In the genomic region with DNA sequence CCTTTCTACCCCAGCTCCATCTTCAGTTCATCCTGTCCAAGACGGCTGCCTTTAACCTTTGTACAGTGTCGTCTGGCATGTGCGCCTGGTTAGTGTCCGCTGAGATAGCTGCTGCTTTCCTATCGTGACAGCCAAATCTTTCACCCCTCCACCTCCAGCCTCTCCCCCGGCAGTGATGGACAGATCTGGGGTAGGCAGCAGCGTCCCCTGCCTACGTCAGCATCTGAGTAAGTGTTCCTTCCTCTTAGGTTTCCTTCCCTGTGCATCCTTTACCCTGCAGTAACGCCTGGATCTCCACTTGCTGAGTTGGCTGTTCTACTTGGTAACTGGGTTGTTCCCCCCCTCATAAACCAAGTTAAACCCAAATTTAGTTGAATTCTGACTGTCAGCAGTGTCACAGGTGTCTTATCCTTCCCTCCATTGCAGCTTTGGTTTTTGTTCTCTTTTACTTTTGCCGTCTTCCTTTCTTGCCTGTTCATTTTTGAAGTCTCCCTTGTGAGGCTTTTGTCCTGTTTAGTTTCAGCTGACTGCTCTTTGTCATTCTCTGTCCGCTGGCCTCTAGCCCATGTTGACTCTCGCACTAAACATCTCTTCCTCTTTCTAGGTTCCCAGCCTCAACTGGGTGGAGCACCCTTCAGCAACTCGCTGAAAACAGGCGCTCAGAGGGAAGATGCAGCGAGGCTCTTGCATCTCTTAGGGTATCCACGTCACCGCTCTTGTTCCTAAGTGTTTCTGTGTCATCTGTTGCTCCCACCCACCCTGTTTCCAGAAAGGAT, we compare ENCODE assay signal across 8 mouse cellular contexts.
DNase-seq lines count a peak whose midpoint lies in the region; ATAC-seq and TF ChIP-seq lines count a peak whose summit lies in the region.

No protein-coding gene starts in this region.

- H3K9me3 ChIP-seq in kidney, embryonic 16.5 days (ENCODE audit: low read length), result no peaks in the 10 kb centered on the region
- H3K9me3 ChIP-seq in heart, embryonic 12.5 days (replicated peaks), result no peaks in the 10 kb centered on the region

- TF ChIP-seq POLR2A in bone marrow, adult 2 months (IDR thresholded peaks at IDR 0.05; ENCODE audit: borderline replicate concordance, control insufficient read depth, low read depth, low read length), result no peak
- TF ChIP-seq POLR2A in liver, adult 2 months (IDR thresholded peaks at IDR 0.05; ENCODE audit: extremely low read depth, insufficient read depth, low read length), result no peak
- TF ChIP-seq POLR2A in small intestine, adult 2 months (IDR thresholded peaks at IDR 0.05; ENCODE audit: low read depth, low read length), result no peak

- DNase-seq in kidney, adult 18-20 months, result peak; percentile 48
- peak; percentile 45 for DNase-seq in liver, adult 2 months (ENCODE audit: extremely low read depth, low read depth, low spot score)
- no peak for DNase-seq in c-Kit-positive CD71-positive TER-119-positive erythroid progenitor cells, embryonic 14.5 days (ENCODE audit: low spot score)
- DNase-seq in layer of hippocampus, adult 18-20 months (ENCODE audit: low spot score in 2 of 2), result no peak

- no peaks in the 10 kb centered on the region for H3K4me1 ChIP-seq in kidney, embryonic 16.5 days (ENCODE audit: insufficient read depth, low read length)
- peaks cover 9% of the 10 kb centered on the region for H3K4me1 ChIP-seq in bone marrow, adult 2 months (ENCODE audit: control insufficient read depth, insufficient read depth, low read length)
- H3K4me1 ChIP-seq in heart, embryonic 12.5 days (replicated peaks), result peaks cover 18% of the 10 kb centered on the region
- no peaks in the 10 kb centered on the region for H3K4me1 ChIP-seq in liver, adult 2 months (ENCODE audit: control insufficient read depth, insufficient read depth, low read length)
- peaks cover 9% of the 10 kb centered on the region; the same call in 1 of the 2 replicates for H3K4me1 ChIP-seq in small intestine, adult 2 months (ENCODE audit: control insufficient read depth, insufficient read depth, insufficient read length, low read length)

- H3K79me2 ChIP-seq in liver, adult 2 months (ENCODE audit: control insufficient read depth, insufficient read depth, low read length), result no peaks in the 10 kb centered on the region

- no peak overlapping the region for H3K4me2 ChIP-seq in kidney, embryonic 16.5 days (replicated peaks; ENCODE audit: low read depth, low read length)
- peak overlapping the region; percentile 56 for H3K4me2 ChIP-seq in heart, embryonic 12.5 days

- no peaks in the 10 kb centered on the region for H3K36me3 ChIP-seq in kidney, embryonic 16.5 days (ENCODE audit: insufficient read depth, low read length)
- H3K36me3 ChIP-seq in heart, embryonic 12.5 days, result no peaks in the 10 kb centered on the region
- no peaks in the 10 kb centered on the region for H3K36me3 ChIP-seq in liver, adult 2 months (ENCODE audit: control insufficient read depth, insufficient read depth, low read length)
- H3K36me3 ChIP-seq in small intestine, adult 2 months (ENCODE audit: control insufficient read depth, insufficient read depth, low read length), result no peaks in the 10 kb centered on the region

- no peak overlapping the region for H3K4me3 ChIP-seq in kidney, embryonic 16.5 days (ENCODE audit: low read length)
- H3K4me3 ChIP-seq in bone marrow, adult 2 months (replicated peaks; ENCODE audit: control insufficient read depth, low read depth, low read length), result peak overlapping the region; percentile 44
- H3K4me3 ChIP-seq in heart, embryonic 12.5 days, result peak overlapping the region; percentile 18
- no peak overlapping the region for H3K4me3 ChIP-seq in liver, adult 2 months (ENCODE audit: insufficient read depth, low read depth, low read length)
- 0 out of 2 replicates have a peak overlapping the region, but pooled peaks have one; percentile 4 for H3K4me3 ChIP-seq in small intestine, adult 2 months (ENCODE audit: low read depth, low read length)

- no peaks in the 10 kb centered on the region for H3K27me3 ChIP-seq in kidney, embryonic 16.5 days (ENCODE audit: insufficient read depth, low read length)
- no peaks in the 10 kb centered on the region for H3K27me3 ChIP-seq in heart, embryonic 12.5 days (replicated peaks)
- H3K27me3 ChIP-seq in liver, adult 2 months (ENCODE audit: control insufficient read depth, insufficient read depth, low read length), result no peaks in the 10 kb centered on the region
- no peaks in the 10 kb centered on the region for H3K27me3 ChIP-seq in small intestine, adult 2 months (ENCODE audit: control insufficient read depth, insufficient read depth, low read length)

- ATAC-seq in kidney, embryonic 16.5 days (ENCODE audit: low FRiP score, low TSS enrichment), result no peak
- ATAC-seq in heart, embryonic 12.5 days (ENCODE audit: insufficient number of reproducible peaks, low FRiP score), result peak; percentile 80

- H3K9ac ChIP-seq in kidney, embryonic 16.5 days (replicated peaks; ENCODE audit: low read length), result no peak overlapping the region
- peak overlapping the region; percentile 27 for H3K9ac ChIP-seq in heart, embryonic 12.5 days
- H3K9ac ChIP-seq in liver, adult 2 months (ENCODE audit: low read depth, low read length), result no peak overlapping the region

- 41% methylated on average over 17 of the region's 17 CpGs for WGBS in kidney, embryonic 16.5 days
- WGBS in bone marrow, adult 2 months, result 7% methylated on average over 17 of the region's 17 CpGs
- WGBS in heart, embryonic 12.5 days, result 21% methylated on average over 17 of the region's 17 CpGs
- WGBS in liver, adult 2 months, result 47% methylated on average over 17 of the region's 17 CpGs
- 33% methylated on average over 17 of the region's 17 CpGs for WGBS in small intestine, adult 2 months

- H3K27ac ChIP-seq in kidney, embryonic 16.5 days (ENCODE audit: low read length), result no peak overlapping the region
- H3K27ac ChIP-seq in bone marrow, adult 2 months (ENCODE audit: control insufficient read depth, insufficient read depth, low read depth, low read length, poor library complexity), result peak overlapping the region; percentile 93
- peak overlapping the region; percentile 77 for H3K27ac ChIP-seq in heart, embryonic 12.5 days (ENCODE audit: poor library complexity, severe bottlenecking)
- no peak overlapping the region for H3K27ac ChIP-seq in liver, adult 2 months (replicated peaks; ENCODE audit: insufficient read depth, low read depth, low read length)
- peak overlapping the region; percentile 67 for H3K27ac ChIP-seq in small intestine, adult 2 months (ENCODE audit: insufficient read depth, low read depth, low read length)

- no peak for TF ChIP-seq CTCF in bone marrow, adult 2 months (IDR thresholded peaks at IDR 0.05; ENCODE audit: control insufficient read depth, insufficient read depth, low read length)
- TF ChIP-seq CTCF in liver, adult 2 months (IDR thresholded peaks at IDR 0.05; ENCODE audit: low read depth, low read length), result no peak
- no peak for TF ChIP-seq CTCF in small intestine, adult 2 months (IDR thresholded peaks at IDR 0.05; ENCODE audit: extremely low read depth, insufficient read length, insufficient replicate concordance, low read depth, low read length)

Comparison
In these comparisons a context has a peak if more than half of its experiments do, and no peak if none do; other contexts are left out.
1. DNase-seq: peak in kidney, adult 18-20 months (single experiment) and liver, adult 2 months (single experiment); none in c-Kit-positive CD71-positive TER-119-positive erythroid progenitor cells, embryonic 14.5 days (single experiment) and layer of hippocampus, adult 18-20 months (0 of 2).
2. H3K27ac ChIP-seq: peak in bone marrow, adult 2 months (single experiment), heart, embryonic 12.5 days (single experiment) and small intestine, adult 2 months (single experiment); none in kidney, embryonic 16.5 days (single experiment) and liver, adult 2 months (single experiment).
3. H3K4me3 ChIP-seq: peak in bone marrow, adult 2 months (single experiment), heart, embryonic 12.5 days (single experiment) and small intestine, adult 2 months (single experiment); none in kidney, embryonic 16.5 days (single experiment) and liver, adult 2 months (single experiment).